Mouse (Mus musculus) ovary, postnatal 36 days (tissue): ENCODE data around the gene Slc7a4.
"Not testable (repeated sequence)": the region's sequence is repeated elsewhere in the genome, so short reads cannot be mapped to it uniquely, and the experiment has no call there.

Experiments used
- DNase-seq: peaks from one replicate; pipeline ENCODE4 v3.0.0; 2022; ENCODE audit warnings: low spot score, mixed read lengths

Slc7a4 gene

DNA sequence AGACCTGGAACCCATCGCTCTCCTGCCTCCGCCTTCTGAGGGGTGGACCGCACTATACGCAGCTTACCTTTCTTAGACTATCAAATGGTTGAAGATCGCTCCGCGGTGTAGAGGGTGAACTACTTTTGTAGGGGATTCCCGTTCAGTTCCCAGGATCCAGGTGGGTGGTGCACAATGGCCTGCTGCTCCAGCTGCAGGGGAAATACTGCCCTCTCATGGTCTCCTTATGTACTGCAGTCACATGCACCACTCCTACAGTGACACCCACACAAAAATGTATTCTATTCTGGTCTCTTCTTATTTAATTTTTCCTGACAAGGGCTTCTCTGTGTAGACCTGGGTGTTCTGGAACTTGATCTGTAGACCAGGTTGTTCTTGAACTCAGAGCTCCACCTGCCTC, at the start of gene Slc7a4:
Slc7a4 (minus strand) TSS at position 151 of the 400 bp plus-strand sequence.
- DNase-seq: no peak

DNA sequence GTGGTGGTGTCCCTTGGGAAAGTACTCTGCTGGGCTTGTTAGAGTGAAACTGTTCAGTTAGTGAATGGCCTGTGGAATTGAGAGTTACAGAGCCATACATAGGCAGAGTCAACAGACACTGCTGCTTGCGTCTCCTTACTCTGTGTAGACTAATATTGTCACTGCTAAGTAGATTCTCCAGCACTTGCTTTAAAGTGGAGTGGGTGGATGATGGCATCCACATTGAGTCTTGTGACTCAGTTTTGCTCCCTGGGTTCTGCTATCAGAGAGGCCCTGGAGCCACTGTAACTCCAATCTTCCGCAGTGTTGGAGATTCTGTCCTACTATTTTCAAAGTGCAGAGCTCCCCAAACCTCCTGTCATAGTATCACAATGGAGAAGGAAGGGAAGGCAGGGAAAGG, 49.6 kb upstream of the Slc7a4 start:
- no peak for DNase-seq

DNA sequence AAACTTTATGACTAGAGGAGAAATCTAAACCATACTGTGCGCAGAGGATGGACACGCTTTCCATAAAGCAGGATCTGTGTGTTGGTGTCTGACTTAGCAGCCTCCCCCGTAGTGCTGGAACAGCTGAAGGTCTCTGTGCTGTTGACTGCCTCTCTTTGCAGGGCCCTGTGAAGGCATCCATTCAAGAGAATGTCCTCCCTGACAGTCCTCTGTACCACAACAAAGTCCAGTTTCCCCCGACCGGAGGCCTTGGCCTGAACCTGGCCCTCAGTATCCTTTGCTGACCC, 43.2 kb upstream of the Slc7a4 start:
- DNase-seq: no peak

DNA sequence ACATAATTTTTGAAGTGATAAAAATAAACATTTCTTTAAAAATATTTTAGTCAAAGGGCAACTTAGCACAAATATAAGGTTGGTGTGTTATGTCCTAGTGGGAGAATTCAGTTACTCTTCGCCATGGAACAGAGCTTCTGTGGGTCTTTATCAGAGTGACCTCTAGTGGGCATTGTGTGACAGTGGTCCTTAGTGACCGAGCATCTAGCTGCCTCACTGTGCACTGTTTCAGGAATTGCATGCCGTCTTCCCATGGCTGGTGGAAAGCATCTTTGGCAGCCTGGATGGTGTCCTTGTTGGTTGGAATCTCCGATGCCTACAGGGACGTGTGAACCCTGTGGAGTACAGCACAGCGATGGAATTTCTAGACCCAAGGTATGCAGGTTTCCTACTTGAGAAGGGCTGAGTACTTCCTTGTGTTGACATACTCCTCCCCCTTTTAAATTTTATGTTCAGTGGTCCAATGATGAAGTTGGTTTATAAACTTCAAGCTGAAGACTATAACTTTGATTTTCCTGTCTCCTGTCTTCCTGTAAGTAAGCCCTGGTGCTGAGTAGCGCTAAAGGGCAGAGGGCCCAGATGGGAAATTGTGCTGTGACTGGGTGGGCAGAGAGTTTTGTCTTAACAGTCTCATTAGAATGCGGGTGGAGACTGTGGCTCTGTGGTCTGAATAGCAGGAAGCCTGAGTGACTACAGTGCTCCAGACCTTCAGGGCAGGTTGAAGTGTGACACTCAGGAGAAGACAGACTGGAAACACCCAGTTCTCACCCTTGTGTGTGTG, 42.7 kb upstream of the Slc7a4 start:
- DNase-seq: no peak

DNA sequence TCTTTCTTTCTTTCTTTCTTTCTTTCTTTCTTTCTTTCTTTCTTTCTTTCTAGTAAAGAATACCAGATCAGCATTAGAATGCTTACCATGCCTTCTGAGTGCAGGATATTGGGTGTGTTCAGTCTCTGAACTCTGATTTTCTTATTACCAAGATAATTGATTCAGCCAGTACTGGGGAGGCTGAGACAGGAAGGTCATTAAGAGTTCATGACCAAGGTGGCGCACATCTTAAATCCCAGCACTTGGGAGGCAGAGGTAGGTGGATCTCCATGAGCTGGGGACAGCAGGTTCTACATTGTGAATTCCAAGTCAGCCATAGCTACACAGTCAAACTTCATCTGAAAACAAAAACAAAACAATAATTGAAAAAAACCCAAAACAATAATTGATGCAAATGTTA, 38.9 kb upstream of the Slc7a4 start:
- no peak for DNase-seq

DNA sequence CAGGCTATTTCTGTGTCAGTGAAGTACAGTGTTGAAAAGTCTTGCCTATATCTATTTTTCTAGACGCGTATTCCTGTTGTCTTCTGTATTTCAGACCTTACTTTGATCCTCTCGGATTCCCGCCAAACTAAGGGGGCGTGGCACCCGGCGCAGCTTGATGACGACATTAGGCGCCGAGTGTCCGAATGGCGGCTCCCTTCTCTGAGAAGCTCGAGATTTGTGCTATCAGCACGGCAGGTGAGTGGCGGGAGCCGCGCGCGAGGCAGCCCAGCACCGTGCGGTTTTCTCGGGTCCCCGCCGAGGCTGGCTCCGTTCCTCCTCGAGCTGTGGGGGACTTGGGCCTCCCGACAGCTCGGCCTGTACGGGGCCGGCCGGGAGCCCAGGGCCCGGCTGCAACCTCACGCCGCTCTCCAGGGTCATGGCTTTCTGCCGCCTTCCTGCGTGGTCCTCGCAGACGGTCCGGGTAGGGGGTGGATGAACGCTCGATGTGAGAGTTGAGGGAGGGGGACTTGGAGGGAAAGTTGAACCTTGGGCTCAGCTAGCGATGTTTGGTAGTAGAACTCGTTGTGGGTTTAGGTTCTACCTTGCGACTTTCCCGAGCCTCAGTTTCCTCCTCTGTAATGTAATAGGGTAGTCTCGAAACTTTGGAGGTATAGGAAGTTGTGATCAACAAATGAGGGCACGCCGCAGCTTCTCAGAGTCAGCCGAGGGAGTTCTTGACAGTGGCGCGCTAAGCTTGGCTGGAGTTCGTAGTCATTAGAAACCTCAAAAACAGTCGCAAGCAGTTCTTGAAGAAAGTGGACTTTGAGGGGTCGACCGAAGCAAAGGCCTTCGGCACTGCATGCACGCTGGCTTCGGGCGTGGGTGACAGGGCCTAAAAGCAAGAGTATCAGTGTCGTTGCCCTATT, 36.4 kb upstream of the Slc7a4 start, which contains the start of gene Smpd4:
Smpd4 (plus strand) TSS at position 157 of the 908 bp plus-strand sequence.
- DNase-seq: peak; percentile 88

DNA sequence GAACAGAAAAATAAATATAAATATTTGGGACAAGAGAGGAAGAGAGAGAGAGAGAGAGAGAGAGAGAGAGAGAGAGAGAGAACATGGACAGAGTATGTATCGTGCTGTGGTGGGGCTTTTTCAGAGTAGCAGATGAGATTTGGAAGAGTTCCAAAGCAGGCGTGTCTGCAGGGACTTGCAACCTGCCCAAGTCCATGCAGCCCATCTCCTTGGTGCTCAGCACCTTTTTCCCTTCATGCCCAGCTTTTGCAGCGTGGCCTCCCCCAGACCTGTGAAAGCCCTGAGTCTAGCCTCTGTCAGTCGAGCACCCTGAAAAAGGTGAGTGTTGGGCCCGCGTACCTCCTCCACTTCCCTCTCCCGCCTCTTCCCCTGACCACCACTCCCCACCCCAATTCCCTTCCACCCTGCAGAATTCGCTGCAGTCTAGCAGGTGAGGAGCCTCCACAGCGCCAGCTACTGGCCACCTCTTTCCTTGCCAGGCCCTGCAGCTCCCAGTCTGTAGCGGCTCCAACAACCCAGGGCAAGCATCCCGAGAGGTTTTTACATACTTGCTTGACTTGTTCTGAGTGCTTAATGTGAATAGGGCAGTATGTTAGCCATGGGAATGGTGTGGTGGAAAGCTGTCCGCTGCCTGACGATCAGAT, 35.0 kb upstream of the Slc7a4 start:
- DNase-seq: peak; percentile 59

DNA sequence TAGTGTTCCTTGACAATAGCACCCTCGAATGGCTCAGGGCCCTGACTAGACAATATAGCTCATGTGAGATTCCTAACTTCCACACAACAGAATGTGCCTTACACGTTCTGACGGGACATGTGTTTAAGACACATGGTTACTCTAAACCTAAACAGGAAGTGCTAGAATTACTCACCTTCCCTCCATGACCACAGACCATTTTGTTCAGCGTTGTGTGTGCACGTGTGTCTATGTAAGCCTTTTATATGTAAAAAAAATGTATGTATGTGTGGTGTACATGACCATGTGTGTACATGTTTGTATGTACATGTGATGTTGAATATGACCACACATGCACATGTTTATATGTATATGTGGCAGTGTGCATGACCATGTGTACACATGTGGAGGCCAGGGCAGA, 33.2 kb upstream of the Slc7a4 start:
- DNase-seq: no peak

DNA sequence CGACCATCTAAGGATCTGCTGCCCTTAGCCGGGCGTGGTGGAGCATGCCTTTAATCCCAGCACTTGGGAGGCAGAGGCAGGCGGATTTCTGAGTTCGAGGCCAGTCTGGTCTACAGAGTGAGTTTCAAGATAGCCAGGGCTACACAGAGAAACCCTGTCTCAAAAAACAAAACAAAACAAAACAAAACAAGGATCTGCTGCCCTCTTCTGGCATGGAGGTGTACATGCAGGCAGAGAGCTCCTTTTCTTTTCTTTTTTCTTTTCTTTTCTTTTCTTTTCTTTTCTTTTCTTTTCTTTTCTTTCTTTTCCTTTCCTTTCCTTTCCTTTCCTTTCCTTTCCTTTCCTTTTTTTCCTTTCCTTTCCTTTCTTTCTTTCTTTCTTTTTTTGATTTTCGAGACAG, 31.7 kb upstream of the Slc7a4 start:
- not testable (repeated sequence) for DNase-seq

DNA sequence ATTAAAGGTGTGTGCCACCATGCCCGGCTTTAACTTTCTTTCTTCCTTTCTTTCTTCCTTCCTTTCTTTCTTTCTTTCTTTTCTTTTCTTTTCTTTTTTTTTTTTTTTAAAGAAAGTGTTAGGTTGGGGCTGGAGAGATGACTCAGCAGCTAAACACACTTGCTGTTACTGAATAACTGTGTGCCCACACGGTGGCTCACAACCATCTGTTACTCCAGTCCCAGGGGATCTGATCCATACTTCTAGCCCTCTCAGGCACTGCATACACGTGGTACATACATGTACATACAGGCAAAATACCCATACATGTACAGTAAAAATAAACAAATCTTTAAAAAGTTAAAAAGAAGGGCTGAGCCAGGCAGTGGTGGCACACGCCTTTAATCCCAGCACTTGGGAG, 28.4 kb upstream of the Slc7a4 start:
- DNase-seq: no peak

DNA sequence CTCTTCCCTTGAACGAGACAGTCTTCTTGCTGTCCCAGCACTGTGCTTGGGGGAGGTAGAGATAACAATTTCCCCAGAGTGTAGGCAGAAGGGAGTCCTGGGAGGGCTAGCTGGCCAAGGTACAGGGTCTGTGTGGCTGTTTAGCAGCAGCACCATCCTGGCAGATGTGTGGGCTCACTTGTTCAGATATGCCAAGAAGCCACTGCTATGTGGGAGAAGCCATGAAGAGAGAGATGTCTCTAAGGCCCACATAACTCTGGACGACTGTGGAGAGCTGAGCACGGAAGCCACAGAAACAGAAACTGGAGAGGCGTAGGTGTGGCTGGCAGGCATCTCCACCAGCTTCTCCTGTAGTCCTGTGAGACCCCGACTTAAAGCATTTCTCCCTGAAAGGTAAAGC, 22.7 kb upstream of the Slc7a4 start:
- DNase-seq: no peak

DNA sequence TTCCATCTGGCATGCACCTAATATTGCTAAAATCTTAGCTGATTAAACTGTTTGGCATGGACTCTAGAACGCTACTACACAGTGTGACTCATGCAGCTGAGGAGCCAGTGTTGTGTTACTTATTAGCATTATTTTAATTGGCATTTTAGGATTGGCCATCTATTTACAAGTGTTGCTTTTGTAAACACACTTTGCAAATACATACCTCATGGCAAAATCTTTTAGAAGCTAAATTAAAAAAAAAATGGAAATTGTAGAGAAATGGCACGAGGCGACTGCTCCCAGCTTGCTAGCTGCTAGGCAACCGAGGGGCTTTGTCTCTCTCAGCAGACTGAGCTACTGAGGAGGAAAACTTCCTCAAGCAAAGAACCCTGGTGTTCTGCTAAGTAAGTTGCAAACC, 21.9 kb upstream of the Slc7a4 start:
- no peak for DNase-seq

DNA sequence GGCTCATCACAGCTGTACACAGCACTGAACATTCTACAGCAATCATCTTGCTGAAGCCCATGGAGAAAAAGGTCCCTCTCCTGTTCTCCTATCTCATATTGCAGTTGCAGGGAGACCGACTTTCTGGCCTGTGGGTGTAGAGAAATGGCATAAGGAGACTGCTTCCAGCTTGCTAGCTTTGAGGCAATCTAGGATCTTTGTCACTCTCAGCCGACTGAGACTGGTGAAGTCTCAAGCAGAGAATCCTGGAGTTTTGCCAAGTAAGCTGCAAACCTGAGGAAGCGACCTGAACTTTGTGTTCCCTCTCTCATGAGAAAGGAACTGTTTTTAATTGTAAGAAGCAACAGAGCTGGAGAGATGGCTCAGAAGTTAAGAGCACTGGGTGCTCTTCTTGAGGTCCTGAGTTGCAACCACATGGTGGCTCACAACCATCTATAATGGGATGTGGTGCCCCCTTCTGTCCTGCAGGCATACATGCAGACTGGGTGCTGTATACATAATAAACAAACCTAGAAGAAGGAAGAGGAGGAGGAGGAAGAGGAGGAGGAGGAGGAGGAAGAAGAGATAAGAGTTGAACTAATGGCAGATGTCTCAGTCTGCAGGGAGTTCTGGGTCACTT, 18.0 kb upstream of the Slc7a4 start:
- no peak for DNase-seq

DNA sequence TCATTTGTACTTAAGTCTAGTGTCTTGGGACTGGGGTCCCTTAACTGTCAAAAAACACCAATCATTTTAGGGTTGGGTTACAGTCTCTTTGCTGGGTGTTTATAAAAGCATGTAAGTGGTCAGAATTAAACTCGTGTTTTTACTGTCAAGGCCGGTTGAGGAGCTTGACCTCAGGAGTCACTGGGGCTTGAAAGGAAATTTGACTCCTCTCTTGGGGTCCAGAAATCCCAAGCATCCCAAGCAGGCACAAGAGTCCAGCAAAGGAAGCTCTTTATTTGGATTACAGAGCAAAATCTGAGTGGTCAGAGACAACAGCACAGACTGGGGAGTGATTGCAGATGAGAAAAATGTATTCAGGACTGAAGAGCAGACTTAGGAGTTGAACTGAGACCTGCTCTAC, 7.7 kb upstream of the Slc7a4 start:
- DNase-seq: no peak

DNA sequence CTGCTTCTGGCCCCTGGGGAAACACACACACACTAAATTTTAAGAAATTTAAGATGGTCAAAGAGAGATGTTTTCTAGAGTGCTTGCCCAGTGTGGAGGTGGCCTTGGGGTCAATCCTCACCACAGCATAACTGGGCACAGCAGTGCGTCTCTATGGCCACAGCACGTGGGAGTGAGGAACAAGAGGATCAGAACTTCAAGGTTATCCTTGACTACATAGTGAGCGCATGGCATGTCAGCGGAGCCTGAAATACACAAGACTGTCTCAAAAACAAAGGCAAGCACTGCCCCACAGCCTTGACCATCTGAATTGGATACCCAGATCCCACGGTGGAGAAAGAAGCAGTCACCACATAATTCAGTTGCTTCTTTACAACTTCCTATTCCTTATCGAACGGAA, 1.5 kb upstream of the Slc7a4 start:
- peak; percentile 47 for DNase-seq

DNA sequence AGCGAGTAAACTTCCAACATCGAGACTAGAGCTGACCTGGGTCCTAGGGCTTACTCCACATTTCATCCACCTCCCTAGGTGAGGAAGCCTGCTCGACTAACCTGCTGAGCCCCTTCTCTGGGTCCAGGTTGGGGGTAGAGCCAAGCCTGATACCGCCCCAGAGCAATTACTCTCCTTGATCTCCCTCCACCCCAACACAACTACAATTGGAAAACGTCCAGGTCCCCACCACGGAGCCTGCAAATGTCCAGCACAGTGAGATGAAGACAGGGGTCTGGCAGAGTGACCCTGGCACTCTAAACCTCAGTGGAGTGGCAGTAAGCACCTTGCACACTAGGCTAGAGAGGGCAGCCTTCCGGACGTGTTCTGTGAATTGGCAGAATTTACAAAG, 6.2 kb downstream of the Slc7a4 start:
- no peak for DNase-seq

DNA sequence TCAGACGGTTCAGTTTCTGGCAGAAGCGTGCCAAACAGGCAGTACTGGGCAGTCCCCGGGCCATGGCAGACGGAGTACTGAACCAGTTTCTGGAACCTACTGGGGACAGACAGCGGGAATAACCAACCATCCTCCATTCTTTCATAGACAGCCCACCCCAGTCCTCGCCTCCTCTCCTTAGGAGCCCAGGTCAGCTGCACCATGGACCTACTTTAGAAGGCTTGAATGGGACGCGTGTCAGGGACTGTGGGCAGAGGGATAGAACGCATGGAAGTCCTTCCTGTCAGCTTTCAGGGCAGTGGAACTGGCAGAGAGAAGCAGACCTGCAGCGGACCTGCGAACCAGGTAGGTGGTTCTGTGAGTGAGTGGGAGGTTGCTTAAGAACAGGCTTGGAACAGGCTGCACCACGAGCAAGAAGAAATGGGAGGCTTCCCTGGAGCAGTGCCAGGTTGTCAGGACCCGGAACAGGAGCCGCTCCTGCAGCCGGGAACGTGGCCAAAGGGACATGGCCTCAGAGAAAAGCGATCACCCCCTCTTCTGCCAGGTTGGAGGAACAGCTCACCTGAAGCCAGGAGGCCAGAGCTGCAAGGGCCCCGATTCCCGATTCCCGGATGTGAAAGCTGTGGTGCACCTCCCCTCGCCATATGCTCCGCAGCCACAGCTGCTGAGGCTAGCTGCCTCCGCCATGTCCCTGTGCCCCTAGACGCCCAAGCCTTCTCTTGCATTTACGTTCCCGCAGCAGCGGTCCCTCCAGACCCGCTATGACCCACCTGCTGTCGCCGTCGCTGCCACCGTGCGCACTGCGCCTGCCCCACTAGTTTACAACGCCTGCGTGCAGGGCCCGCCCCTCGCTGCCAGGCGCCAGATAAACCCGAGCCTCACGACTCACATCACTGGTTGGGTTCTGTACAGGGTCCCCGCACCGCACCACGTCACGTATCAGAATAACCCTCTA, 6.9 kb downstream of the Slc7a4 start:
- peak; percentile 78 for DNase-seq

DNA sequence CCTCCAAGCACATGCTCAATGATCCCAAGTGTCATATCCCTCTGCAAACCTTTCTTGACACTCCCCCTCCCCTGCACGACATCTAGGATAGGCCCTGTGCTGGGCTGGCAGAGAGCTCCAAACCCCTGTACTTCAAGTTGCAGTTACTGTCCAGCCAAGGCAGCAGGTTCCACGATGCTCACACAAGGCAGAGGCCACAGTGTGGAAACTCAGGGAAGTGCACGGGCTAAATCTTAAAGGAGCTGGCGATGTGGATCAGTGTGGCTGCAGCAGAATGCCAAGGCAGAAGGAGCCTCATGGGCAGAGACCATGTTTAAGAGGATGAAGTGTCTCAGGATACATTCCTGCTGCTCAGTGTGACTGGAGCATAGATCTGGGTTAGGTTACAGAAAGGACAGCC, 16.8 kb downstream of the Slc7a4 start:
- no peak for DNase-seq

DNA sequence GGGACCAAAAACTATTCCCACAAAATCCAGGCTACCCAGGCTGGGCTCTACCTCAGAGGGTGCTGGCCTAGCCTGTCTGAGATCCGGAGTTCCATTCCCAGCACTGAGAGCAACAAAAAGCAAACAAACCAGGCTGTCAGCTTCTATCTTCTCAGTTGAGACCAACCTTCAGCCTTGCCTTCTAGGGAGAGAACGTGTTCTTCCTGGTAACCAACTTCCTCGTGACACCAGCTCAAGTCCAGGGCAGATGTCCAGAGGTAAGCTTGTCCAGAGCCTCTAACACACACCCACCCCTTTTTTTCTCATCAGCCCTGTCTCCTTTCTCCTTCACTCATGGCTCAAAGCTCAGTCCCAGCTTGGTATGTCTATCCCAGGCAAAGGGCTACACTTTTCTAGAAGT, 18.2 kb downstream of the Slc7a4 start:
- DNase-seq: no peak

DNA sequence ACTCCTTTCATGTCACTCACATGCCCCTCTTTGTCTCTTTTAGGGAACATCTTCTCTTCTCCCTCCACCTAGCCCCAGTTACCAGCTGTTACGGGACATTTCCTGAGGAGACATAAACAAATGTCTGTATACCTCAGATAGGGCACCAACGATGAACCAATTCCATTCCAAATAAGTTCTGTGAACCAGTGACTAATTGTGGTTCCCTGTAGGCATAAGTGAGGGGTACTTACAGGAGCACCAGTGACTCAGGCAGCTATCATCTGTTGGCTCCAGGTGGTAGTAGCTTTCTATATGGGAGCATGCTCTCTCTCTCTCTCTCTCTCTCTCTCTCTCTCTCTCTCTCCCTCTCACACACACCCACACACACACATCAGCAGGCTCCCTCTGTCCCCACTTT, 18.8 kb downstream of the Slc7a4 start:
- DNase-seq: no peak

DNA sequence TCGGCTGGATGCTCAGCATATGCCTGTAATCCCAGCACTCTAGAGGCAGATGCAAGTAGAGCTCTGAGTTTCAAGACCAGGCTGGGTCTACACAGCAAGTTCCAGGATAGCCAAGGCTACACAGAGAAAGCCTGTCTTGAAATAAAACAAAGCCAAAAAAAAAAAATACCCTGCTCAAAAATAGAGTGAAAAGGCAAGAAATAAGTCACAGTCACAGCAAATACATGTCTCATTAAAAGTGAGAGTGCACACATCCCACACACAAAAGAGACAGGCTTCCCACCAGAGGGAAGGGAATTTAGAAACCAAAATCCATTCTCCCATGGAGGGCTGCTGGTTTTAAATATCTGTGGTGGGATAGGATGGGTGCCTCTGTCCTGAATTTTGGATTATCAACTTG, 19.4 kb downstream of the Slc7a4 start:
- no peak for DNase-seq
